Mouse (Mus musculus) activated CD4-positive, CD25-positive, alpha-beta regulatory T cell, adult 4 months (primary cell): ENCODE measurements around the gene Cnnm1. TPM values are rescaled to one million over a fixed set of nuclear protein-coding genes. Genes with fewer than 3 reads are reported as not detected.

Experiments
- ATAC-seq: one replicate; pipeline ENCODE4 v1.8.0; 2017
- polyA plus RNA-seq, 2 experiments: library from polyadenylated mRNA; unstranded; fragments of 100-300 nt; shearing (Covaris generic); gene quantifications; one replicate each; pipeline ENCODE4 v1.2.1; 2017

The Cnnm1 gene
- polyA plus RNA-seq, 2 experiments from 2014 or later = not detected

- no peak for ATAC-seq
These were observed 73.6 kb downstream of the Cnnm1 start for GRCm38 (mm10) chr19:43513874-43514273.

GRCm38 (mm10) chr19:43515668-43516396, 75.6 kb downstream of the Cnnm1 start:
- no peak for ATAC-seq

- no peak for ATAC-seq
These were observed 76.3 kb downstream of the Cnnm1 start for GRCm38 (mm10) chr19:43516397-43517035.

GRCm38 (mm10) chr19:43517320-43517719, 77.1 kb downstream of the Cnnm1 start:
- ATAC-seq = no peak

- no peak for ATAC-seq
These were observed 77.6 kb downstream of the Cnnm1 start for GRCm38 (mm10) chr19:43517808-43518207.

GRCm38 (mm10) chr19:43518261-43518660, 78.0 kb downstream of the Cnnm1 start:
- ATAC-seq = no peak

- no peak for ATAC-seq
These were observed 79.0 kb downstream of the Cnnm1 start for GRCm38 (mm10) chr19:43519226-43519625.

- ATAC-seq = no peak
These were observed 80.2 kb downstream of the Cnnm1 start for GRCm38 (mm10) chr19:43520402-43520801.

- ATAC-seq = no peak
These were observed 81.1 kb downstream of the Cnnm1 start for GRCm38 (mm10) chr19:43521362-43521761.

GRCm38 (mm10) chr19:43521996-43522395, 81.8 kb downstream of the Cnnm1 start:
- ATAC-seq = no peak

- ATAC-seq = peak; percentile 24
These were observed 83.3 kb downstream of the Cnnm1 start for GRCm38 (mm10) chr19:43523551-43523950.

- peak; percentile 95 for ATAC-seq
These were observed 84.2 kb downstream of the Cnnm1 start, which contains the start of gene Got1 for GRCm38 (mm10) chr19:43524187-43525103. Gene Got1, minus strand, starts transcription at chr19:43524605.

- ATAC-seq = no peak
These were observed 84.9 kb downstream of the Cnnm1 start for GRCm38 (mm10) chr19:43525104-43525482.

- no peak for ATAC-seq
These were observed 85.3 kb downstream of the Cnnm1 start for GRCm38 (mm10) chr19:43525566-43525965.

- no peak for ATAC-seq
These were observed 85.8 kb downstream of the Cnnm1 start for GRCm38 (mm10) chr19:43526025-43526424.

GRCm38 (mm10) chr19:43527131-43527530, 86.9 kb downstream of the Cnnm1 start:
- ATAC-seq = no peak

- ATAC-seq = no peak
These were observed 87.9 kb downstream of the Cnnm1 start for GRCm38 (mm10) chr19:43528056-43528587.

- ATAC-seq = peak; percentile 53
These were observed 90.0 kb downstream of the Cnnm1 start for GRCm38 (mm10) chr19:43530197-43530770.

- peak; percentile 89 for ATAC-seq
These were observed 90.7 kb downstream of the Cnnm1 start for GRCm38 (mm10) chr19:43530921-43531320.

GRCm38 (mm10) chr19:43535372-43535771, 95.1 kb downstream of the Cnnm1 start:
- no peak for ATAC-seq

- ATAC-seq = no peak
These were observed 106.3 kb downstream of the Cnnm1 start for GRCm38 (mm10) chr19:43546337-43547117.
